Mouse (Mus musculus): Measurements from ENCODE around the gene Gigyf2. TPM values are rescaled to one million over a fixed set of nuclear protein-coding genes. Genes with fewer than 3 reads are reported as not detected.

Gene Gigyf2
- total and polyA plus RNA-seq, 2 experiments from 2014 or later = 18.7 to 19.9 TPM

DNA sequence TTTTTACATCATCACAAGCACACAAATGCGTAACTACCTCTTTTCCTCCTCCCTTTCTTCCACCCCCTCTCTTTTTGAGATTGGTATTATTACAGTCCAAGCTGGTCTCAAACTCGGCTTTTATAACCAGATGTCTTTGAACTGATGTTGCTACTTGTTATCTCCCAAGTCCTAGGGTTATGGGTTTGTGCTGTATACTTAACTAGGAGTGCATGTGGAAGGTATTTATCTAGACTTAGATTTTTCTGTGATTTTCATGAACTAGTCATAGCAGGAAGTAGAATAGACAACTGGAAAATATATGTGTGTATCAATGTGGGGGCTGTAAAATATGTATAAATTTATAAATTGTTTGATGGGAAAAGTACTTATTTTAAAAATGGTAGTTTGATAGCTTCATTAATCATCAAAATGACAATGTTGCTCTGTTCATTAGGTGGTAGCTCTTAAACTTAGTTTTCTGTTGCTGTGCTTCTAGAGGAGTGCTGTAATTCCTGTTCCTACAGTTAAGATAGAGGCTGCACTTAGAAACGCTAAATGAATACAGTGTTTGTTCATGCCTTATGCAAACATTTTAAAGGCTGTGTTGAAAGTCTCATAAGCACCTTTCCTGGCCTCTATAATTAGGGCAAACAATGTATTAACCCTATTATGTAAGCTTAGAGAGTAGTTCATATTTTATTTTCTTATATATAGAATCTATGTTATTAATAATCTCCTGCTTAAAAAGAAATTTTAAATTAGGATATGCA, 66.8 kb downstream of the Gigyf2 start:
- Histone ChIP-seq H3K4me1 (ENCODE audit: control insufficient read depth, insufficient read depth) (peaks cover 8% of the 10 kb centered on the region; the same call in 1 of the 2 replicates), H3K9ac (replicated peaks; ENCODE audit: low read depth, low read length) (no peak overlapping the region), H3K9me3 (replicated peaks; ENCODE audit: control insufficient read depth, low read length) (no peaks in the 10 kb centered on the region), H3K4me3 (ENCODE audit: low read depth, low read length) (no peak overlapping the region), H3K27me3 (ENCODE audit: control insufficient read depth, insufficient read depth, low read length) (no peaks in the 10 kb centered on the region), H3K27ac (ENCODE audit: low read depth) (no peak overlapping the region), H3K4me2 (ENCODE audit: low read depth, low read length) (no peak overlapping the region), H3K36me3 (replicated peaks; ENCODE audit: control insufficient read depth, insufficient read depth, low read length) (peaks cover 22% of the 10 kb centered on the region)
- 85% methylated on average over 3 of the region's 3 CpGs for WGBS
- TF ChIP-seq CTCF (IDR thresholded peaks at IDR 0.05; ENCODE audit: low read depth) = no peak
- TF ChIP-seq EP300 (IDR thresholded peaks at IDR 0.05; ENCODE audit: low read depth) = no peak
- no peak for DNase-seq (ENCODE audit: low spot score)
- ATAC-seq (ENCODE audit: insufficient read depth, low read depth) = no peak

DNA sequence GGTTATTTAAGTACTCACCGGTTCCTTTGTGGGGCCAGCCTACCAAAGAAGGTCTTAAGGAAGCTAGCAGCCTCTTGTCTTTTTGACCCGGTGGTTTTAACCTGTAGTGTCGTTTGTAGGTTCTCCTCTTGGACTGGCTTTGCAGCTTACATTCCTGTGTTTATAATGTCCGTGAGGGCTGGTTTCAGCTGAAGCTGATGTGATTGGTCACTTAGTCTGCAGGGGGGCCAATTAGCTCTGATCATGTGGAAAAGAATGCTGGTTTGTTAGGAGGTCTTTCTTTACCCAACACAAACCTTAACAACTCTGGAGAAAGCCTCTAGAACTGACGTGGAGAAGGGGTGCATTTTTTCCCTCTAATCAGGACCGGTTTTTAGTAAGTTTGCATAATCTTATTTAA, 67.8 kb downstream of the Gigyf2 start, which contains the start of gene Kcnj13:
Kcnj13 (minus strand) TSS at position 136 of the 400 bp plus-strand sequence.
- Histone ChIP-seq H3K4me3 (ENCODE audit: low read depth, low read length) (no peak within 1 kb of the TSS), H3K4me1 (ENCODE audit: control insufficient read depth, insufficient read depth) (peaks cover 8% of the 10 kb centered on the region; the same call in 1 of the 2 replicates), H3K9me3 (replicated peaks; ENCODE audit: control insufficient read depth, low read length) (no peaks in the 10 kb centered on the region), H3K4me2 (ENCODE audit: low read depth, low read length) (no peak within 1 kb of the TSS), H3K9ac (replicated peaks; ENCODE audit: low read depth, low read length) (no peak within 1 kb of the TSS), H3K36me3 (replicated peaks; ENCODE audit: control insufficient read depth, insufficient read depth, low read length) (peaks cover 16% of the 10 kb centered on the region), H3K27ac (ENCODE audit: low read depth) (no peak within 1 kb of the TSS), H3K27me3 (ENCODE audit: control insufficient read depth, insufficient read depth, low read length) (no peaks in the 10 kb centered on the region)
- 62% methylated on average over 6 of the region's 6 CpGs for WGBS
- TF ChIP-seq CTCF (IDR thresholded peaks at IDR 0.05; ENCODE audit: low read depth) (no peak), EP300 (IDR thresholded peaks at IDR 0.05; ENCODE audit: low read depth) (no peak)
- ATAC-seq (ENCODE audit: insufficient read depth, low read depth) (no peak), DNase-seq (ENCODE audit: low spot score) (no peak)

DNA sequence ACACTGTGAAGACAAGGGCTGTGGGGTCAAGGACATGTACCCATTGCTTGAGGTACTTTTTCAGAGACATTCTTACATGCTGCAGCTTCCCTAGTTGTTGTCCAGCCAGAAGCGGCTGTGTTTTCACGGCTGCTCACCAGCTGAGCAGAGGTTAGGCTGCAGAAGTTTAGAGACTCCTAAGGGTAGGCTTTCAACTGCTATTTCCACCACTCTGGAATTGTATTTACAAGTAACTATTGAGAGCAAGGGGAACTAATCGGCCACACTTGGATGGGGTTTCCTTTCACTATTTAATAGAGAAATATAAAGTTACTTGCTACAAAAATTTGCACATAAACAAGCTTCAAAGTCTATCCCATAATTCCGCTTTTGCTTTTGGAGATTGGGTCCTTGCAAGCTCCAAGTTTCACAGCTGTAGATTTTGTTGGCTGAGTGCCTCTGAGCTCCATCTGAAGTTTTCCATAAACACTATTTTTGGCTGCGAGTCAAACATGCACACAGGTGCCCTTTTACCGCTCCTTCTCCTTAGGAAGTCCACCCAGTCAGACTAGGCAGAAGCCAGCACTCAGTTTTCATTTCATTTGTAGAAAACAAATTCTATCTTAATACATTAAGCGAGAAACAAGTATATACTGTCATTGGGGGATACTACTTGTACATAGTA, 70.3 kb downstream of the Gigyf2 start:
- Histone ChIP-seq H3K27ac (ENCODE audit: low read depth) (peak overlapping the region; percentile 41; the same call in 1 of the 2 replicates), H3K9ac (replicated peaks; ENCODE audit: low read depth, low read length) (no peak overlapping the region), H3K4me3 (ENCODE audit: low read depth, low read length) (no peak overlapping the region), H3K36me3 (replicated peaks; ENCODE audit: control insufficient read depth, insufficient read depth, low read length) (peaks cover 10% of the 10 kb centered on the region), H3K9me3 (replicated peaks; ENCODE audit: control insufficient read depth, low read length) (no peaks in the 10 kb centered on the region), H3K4me2 (ENCODE audit: low read depth, low read length) (no peak overlapping the region), H3K27me3 (ENCODE audit: control insufficient read depth, insufficient read depth, low read length) (no peaks in the 10 kb centered on the region), H3K4me1 (ENCODE audit: control insufficient read depth, insufficient read depth) (peaks cover 8% of the 10 kb centered on the region; the same call in 1 of the 2 replicates)
- 50% methylated on average over 7 of the region's 7 CpGs for WGBS
- DNase-seq (ENCODE audit: low spot score) = peak; percentile 43
- TF ChIP-seq CTCF (IDR thresholded peaks at IDR 0.05; ENCODE audit: low read depth) (no peak), EP300 (IDR thresholded peaks at IDR 0.05; ENCODE audit: low read depth) (no peak)
- ATAC-seq (ENCODE audit: insufficient read depth, low read depth) = no peak

DNA sequence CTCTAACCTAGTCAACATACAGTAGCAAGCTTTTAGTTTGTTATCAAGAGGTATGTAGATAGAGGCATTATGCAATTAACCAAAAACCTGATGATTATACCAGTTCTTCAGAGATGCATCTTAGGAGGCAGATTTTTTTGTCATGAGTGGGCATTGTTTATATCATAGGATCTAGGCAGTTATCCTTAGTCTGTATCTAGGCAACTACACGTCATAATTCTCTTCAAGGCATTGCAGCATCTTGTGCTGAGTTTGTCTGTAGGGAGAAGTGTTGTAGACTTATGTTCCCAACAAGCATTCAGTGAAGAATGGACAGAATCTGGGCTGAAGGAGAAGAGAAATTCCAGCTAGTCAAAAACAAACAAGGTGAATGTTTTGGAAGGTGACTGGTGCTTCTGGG, 77.9 kb downstream of the Gigyf2 start:
- no peak for TF ChIP-seq EP300 (IDR thresholded peaks at IDR 0.05; ENCODE audit: low read depth)
- no peak for TF ChIP-seq CTCF (IDR thresholded peaks at IDR 0.05; ENCODE audit: low read depth)
- Histone ChIP-seq H3K27ac (ENCODE audit: low read depth) (no peak overlapping the region), H3K9me3 (replicated peaks; ENCODE audit: control insufficient read depth, low read length) (no peaks in the 10 kb centered on the region), H3K4me2 (ENCODE audit: low read depth, low read length) (no peak overlapping the region), H3K4me3 (ENCODE audit: low read depth, low read length) (no peak overlapping the region), H3K4me1 (ENCODE audit: control insufficient read depth, insufficient read depth) (no peaks in the 10 kb centered on the region), H3K9ac (replicated peaks; ENCODE audit: low read depth, low read length) (no peak overlapping the region), H3K27me3 (ENCODE audit: control insufficient read depth, insufficient read depth, low read length) (no peaks in the 10 kb centered on the region), H3K36me3 (replicated peaks; ENCODE audit: control insufficient read depth, insufficient read depth, low read length) (peaks cover 60% of the 10 kb centered on the region)
- WGBS = 87% methylated on average over 1 of the region's 1 CpGs
- ATAC-seq (ENCODE audit: insufficient read depth, low read depth) = no peak
- DNase-seq (ENCODE audit: low spot score) = no peak

DNA sequence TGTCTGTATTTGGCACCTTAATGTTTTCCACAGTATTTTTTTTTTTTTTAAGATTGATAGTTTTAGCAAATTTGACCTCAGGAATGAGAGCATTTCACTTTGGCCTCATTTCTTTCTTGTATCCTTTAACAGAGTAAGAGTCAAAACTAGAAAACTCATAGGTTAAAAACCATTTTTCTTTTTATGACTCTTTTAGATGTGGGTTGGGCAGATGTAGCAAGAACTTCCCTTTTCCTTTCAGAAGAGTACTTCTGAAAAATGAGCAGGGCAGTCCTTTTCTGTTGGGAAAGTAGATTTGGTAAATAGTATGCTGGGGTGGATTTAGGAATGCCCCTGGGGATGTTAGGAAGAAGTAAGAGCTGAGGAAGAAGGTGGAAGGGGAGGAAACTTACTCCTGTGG, 79.2 kb downstream of the Gigyf2 start:
- ATAC-seq (ENCODE audit: insufficient read depth, low read depth) (no peak), DNase-seq (ENCODE audit: low spot score) (no peak)
- Histone ChIP-seq H3K27ac (ENCODE audit: low read depth) (no peak overlapping the region), H3K4me3 (ENCODE audit: low read depth, low read length) (no peak overlapping the region), H3K9me3 (replicated peaks; ENCODE audit: control insufficient read depth, low read length) (no peaks in the 10 kb centered on the region), H3K27me3 (ENCODE audit: control insufficient read depth, insufficient read depth, low read length) (no peaks in the 10 kb centered on the region), H3K4me1 (ENCODE audit: control insufficient read depth, insufficient read depth) (no peaks in the 10 kb centered on the region), H3K9ac (replicated peaks; ENCODE audit: low read depth, low read length) (no peak overlapping the region), H3K4me2 (ENCODE audit: low read depth, low read length) (no peak overlapping the region), H3K36me3 (replicated peaks; ENCODE audit: control insufficient read depth, insufficient read depth, low read length) (peaks cover 72% of the 10 kb centered on the region)
- TF ChIP-seq CTCF (IDR thresholded peaks at IDR 0.05; ENCODE audit: low read depth) (no peak), EP300 (IDR thresholded peaks at IDR 0.05; ENCODE audit: low read depth) (no peak)
